Mouse (Mus musculus): Measurements from ENCODE around the gene Abtb1. TPM values are rescaled to one million over a fixed set of nuclear protein-coding genes. Genes with fewer than 3 reads are reported as not detected.

Abtb1 gene
- polyA plus RNA-seq (2014; fragmentation: Nextera tagmentation; extraction: Ambion mirVana) = 20.9 and 22.3 TPM in 2 replicates

- peak within 1 kb of the TSS; percentile 96 for H3K4me2 ChIP-seq (ENCODE audit: low read length)
- peak within 1 kb of the TSS; percentile 73 to 88 for H3K27ac ChIP-seq (replicated peaks in 1 of 2; ENCODE audit: control insufficient read depth in 1 of 2, insufficient read depth in 1 of 2, low read depth in 2 of 2, low read length in 2 of 2)
- H3K9ac ChIP-seq (ENCODE audit: low read length) = peak within 1 kb of the TSS; percentile 91
- H3K4me3 ChIP-seq (ENCODE audit: control insufficient read depth in 1 of 2, insufficient read depth in 1 of 2, low read depth in 1 of 2, low read length in 2 of 2) = peak within 1 kb of the TSS; percentile 79 to 84
- no peaks in the 10 kb centered on the region for H3K9me3 ChIP-seq (ENCODE audit: control insufficient read depth, low read length)
- under 1% methylated on average over 72 of the region's 72 CpGs for WGBS
- no peaks in the 10 kb centered on the region for H3K27me3 ChIP-seq (ENCODE audit: control insufficient read depth, insufficient read depth, low read length)
- peaks cover 12 to 19% of the 10 kb centered on the region in 2 experiments for H3K4me1 ChIP-seq (ENCODE audit: control insufficient read depth in 2 of 2, insufficient read depth in 2 of 2, low read length in 2 of 2)
- peak; percentile 96 for ATAC-seq (ENCODE audit: insufficient number of reproducible peaks, insufficient read depth, low FRiP score, low read depth)
- H3K36me3 ChIP-seq (ENCODE audit: control insufficient read depth, insufficient read depth, low read length) = peaks cover 32% of the 10 kb centered on the region
Observed at GRCm38 (mm10) chr6:88841781-88842689, at the start of gene Abtb1. Gene Abtb1, minus strand, starts transcription at chr6:88841984.

GRCm38 (mm10) chr6:88890832-88891231 is 49.0 kb upstream of the Abtb1 start:
- H3K9ac ChIP-seq (ENCODE audit: low read length) = no peak overlapping the region
- H3K36me3 ChIP-seq (ENCODE audit: control insufficient read depth, insufficient read depth, low read length) = peaks cover 100% of the 10 kb centered on the region
- no peaks in the 10 kb centered on the region for H3K9me3 ChIP-seq (ENCODE audit: control insufficient read depth, low read length)
- H3K4me1 ChIP-seq (ENCODE audit: control insufficient read depth in 2 of 2, insufficient read depth in 2 of 2, low read length in 2 of 2) = no peaks in the 10 kb centered on the region
- ATAC-seq (ENCODE audit: insufficient number of reproducible peaks, insufficient read depth, low FRiP score, low read depth) = no peak
- H3K4me2 ChIP-seq (ENCODE audit: low read length) = no peak overlapping the region
- H3K27me3 ChIP-seq (ENCODE audit: control insufficient read depth, insufficient read depth, low read length) = no peaks in the 10 kb centered on the region
- H3K4me3 ChIP-seq (ENCODE audit: control insufficient read depth in 1 of 2, insufficient read depth in 1 of 2, low read depth in 1 of 2, low read length in 2 of 2) = no peak overlapping the region
- WGBS = 85% methylated on average over 7 of the region's 7 CpGs
- H3K27ac ChIP-seq (replicated peaks in 1 of 2; ENCODE audit: control insufficient read depth in 1 of 2, insufficient read depth in 1 of 2, low read depth in 2 of 2, low read length in 2 of 2) = no peak overlapping the region

GRCm38 (mm10) chr6:88889410-88890042 is 47.7 kb upstream of the Abtb1 start:
- no peak for ATAC-seq (ENCODE audit: insufficient number of reproducible peaks, insufficient read depth, low FRiP score, low read depth)
- Histone ChIP-seq H3K27ac (replicated peaks in 1 of 2; ENCODE audit: control insufficient read depth in 1 of 2, insufficient read depth in 1 of 2, low read depth in 2 of 2, low read length in 2 of 2) (no peak overlapping the region), H3K9ac (ENCODE audit: low read length) (no peak overlapping the region), H3K36me3 (ENCODE audit: control insufficient read depth, insufficient read depth, low read length) (peaks cover 100% of the 10 kb centered on the region), H3K4me3 (ENCODE audit: control insufficient read depth in 1 of 2, insufficient read depth in 1 of 2, low read depth in 1 of 2, low read length in 2 of 2) (no peak overlapping the region), H3K4me1 (ENCODE audit: control insufficient read depth in 2 of 2, insufficient read depth in 2 of 2, low read length in 2 of 2) (no peaks in the 10 kb centered on the region), H3K9me3 (ENCODE audit: control insufficient read depth, low read length) (no peaks in the 10 kb centered on the region), H3K4me2 (ENCODE audit: low read length) (no peak overlapping the region), H3K27me3 (ENCODE audit: control insufficient read depth, insufficient read depth, low read length) (no peaks in the 10 kb centered on the region)
- 78% methylated on average over 13 of the region's 13 CpGs for WGBS

DNA sequence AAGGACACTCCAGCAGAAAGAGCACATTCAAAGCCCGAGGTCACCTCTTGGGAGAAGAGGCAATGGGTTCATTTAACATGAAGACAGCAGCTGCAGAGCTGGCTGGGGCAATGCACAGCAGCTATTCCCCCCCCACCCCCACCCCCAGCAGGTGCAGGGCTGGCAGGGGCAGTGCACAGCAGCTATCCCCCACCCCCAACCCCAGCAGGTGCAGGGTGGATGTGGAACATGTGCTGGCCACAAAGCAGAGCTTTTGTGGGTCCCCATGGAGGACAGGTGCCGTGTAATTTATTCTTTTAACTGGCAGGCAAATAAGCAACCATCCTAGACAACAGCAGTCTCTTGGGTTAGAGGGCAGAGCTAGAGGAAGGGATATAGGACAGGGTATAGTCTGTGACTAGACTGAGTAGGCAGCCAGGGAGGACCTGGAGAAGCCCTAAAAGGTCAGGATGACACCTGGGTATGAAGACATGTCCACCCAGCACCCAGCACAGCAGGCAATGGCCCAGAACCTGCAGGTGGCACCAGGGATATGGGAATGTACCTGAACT is 44.7 kb upstream of the Abtb1 start:
- Histone ChIP-seq H3K27me3 (ENCODE audit: control insufficient read depth, insufficient read depth, low read length) (no peaks in the 10 kb centered on the region), H3K9ac (ENCODE audit: low read length) (no peak overlapping the region), H3K4me3 (ENCODE audit: control insufficient read depth in 1 of 2, insufficient read depth in 1 of 2, low read depth in 1 of 2, low read length in 2 of 2) (no peak overlapping the region), H3K4me1 (ENCODE audit: control insufficient read depth in 2 of 2, insufficient read depth in 2 of 2, low read length in 2 of 2) (no peaks in the 10 kb centered on the region), H3K9me3 (ENCODE audit: control insufficient read depth, low read length) (no peaks in the 10 kb centered on the region), H3K36me3 (ENCODE audit: control insufficient read depth, insufficient read depth, low read length) (peaks cover 98% of the 10 kb centered on the region), H3K27ac (replicated peaks in 1 of 2; ENCODE audit: control insufficient read depth in 1 of 2, insufficient read depth in 1 of 2, low read depth in 2 of 2, low read length in 2 of 2) (no peak overlapping the region), H3K4me2 (ENCODE audit: low read length) (no peak overlapping the region)
- no peak for ATAC-seq (ENCODE audit: insufficient number of reproducible peaks, insufficient read depth, low FRiP score, low read depth)
- 87% methylated on average over 2 of the region's 2 CpGs for WGBS

DNA sequence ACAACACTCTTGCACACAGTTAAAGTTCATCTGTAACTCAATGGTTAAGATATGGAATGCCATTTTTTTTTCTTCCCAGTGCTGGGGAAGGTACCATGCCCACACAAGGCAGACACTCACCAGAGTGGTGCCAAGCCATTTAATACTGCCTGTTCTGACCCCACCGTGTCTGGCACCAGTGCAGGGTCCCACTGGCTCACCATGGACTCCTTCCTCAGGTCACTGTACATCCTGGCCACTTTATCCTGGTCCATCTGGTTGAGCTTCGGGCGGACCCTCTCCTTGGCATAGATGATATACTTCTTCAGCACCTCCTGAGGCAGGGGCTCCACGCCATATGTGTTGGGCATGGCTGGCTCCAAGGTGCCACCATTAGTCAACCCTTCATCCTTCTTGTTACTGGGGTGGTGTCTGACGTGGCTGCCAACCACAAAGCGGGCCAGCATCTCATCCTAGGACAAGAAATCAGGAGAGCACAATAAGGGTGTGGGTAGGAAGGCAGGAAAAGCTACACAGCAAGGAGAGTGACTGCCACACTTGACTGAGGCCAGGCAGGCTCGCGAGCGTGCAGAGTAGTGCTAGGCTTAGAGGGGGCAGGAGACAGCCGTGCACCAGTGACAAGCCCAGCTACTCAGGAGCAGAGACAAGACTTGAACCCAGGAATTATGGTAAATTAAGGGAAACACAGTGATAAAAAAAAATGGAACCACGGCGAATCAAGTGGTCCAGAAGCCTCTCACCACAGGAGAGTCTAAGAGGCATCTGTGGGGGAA is 44.0 kb upstream of the Abtb1 start:
- Histone ChIP-seq H3K9me3 (ENCODE audit: control insufficient read depth, low read length) (no peaks in the 10 kb centered on the region), H3K4me3 (ENCODE audit: control insufficient read depth in 1 of 2, insufficient read depth in 1 of 2, low read depth in 1 of 2, low read length in 2 of 2) (no peak overlapping the region), H3K27ac (replicated peaks in 1 of 2; ENCODE audit: control insufficient read depth in 1 of 2, insufficient read depth in 1 of 2, low read depth in 2 of 2, low read length in 2 of 2) (no peak overlapping the region), H3K27me3 (ENCODE audit: control insufficient read depth, insufficient read depth, low read length) (no peaks in the 10 kb centered on the region), H3K36me3 (ENCODE audit: control insufficient read depth, insufficient read depth, low read length) (peaks cover 96% of the 10 kb centered on the region), H3K4me1 (ENCODE audit: control insufficient read depth in 2 of 2, insufficient read depth in 2 of 2, low read length in 2 of 2) (no peaks in the 10 kb centered on the region), H3K9ac (ENCODE audit: low read length) (no peak overlapping the region), H3K4me2 (ENCODE audit: low read length) (no peak overlapping the region)
- ATAC-seq (ENCODE audit: insufficient number of reproducible peaks, insufficient read depth, low FRiP score, low read depth) = no peak
- 93% methylated on average over 12 of the region's 12 CpGs for WGBS

GRCm38 (mm10) chr6:88884690-88885089 is 42.9 kb upstream of the Abtb1 start:
- no peak overlapping the region for H3K27ac ChIP-seq (replicated peaks in 1 of 2; ENCODE audit: control insufficient read depth in 1 of 2, insufficient read depth in 1 of 2, low read depth in 2 of 2, low read length in 2 of 2)
- peaks cover 89% of the 10 kb centered on the region for H3K36me3 ChIP-seq (ENCODE audit: control insufficient read depth, insufficient read depth, low read length)
- no peak overlapping the region for H3K9ac ChIP-seq (ENCODE audit: low read length)
- H3K4me2 ChIP-seq (ENCODE audit: low read length) = no peak overlapping the region
- 93% methylated on average over 17 of the region's 17 CpGs for WGBS
- no peak overlapping the region for H3K4me3 ChIP-seq (ENCODE audit: control insufficient read depth in 1 of 2, insufficient read depth in 1 of 2, low read depth in 1 of 2, low read length in 2 of 2)
- no peaks in the 10 kb centered on the region for H3K4me1 ChIP-seq (ENCODE audit: control insufficient read depth in 2 of 2, insufficient read depth in 2 of 2, low read length in 2 of 2)
- no peaks in the 10 kb centered on the region for H3K27me3 ChIP-seq (ENCODE audit: control insufficient read depth, insufficient read depth, low read length)
- no peaks in the 10 kb centered on the region for H3K9me3 ChIP-seq (ENCODE audit: control insufficient read depth, low read length)
- ATAC-seq (ENCODE audit: insufficient number of reproducible peaks, insufficient read depth, low FRiP score, low read depth) = no peak

DNA sequence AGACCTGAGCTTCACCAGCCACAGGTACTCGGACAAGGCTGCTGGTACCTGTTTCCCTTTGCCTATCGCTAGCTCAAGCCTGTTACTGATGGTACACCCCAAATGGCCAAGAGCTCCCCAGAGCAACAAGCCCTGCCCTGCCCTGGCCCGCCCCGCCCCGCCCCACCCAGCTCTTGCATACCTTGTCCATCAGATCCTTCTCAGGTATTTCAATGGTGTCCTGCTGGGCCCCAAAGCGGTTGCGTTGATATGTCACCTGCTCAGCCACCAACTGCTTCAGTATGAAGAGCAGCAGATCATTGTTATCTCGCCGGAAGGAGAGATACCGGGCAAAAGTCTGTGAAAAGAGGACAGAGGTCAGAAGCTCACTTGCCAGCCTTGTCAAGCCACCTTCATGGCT is 42.4 kb upstream of the Abtb1 start:
- WGBS = 86% methylated on average over 10 of the region's 10 CpGs

More for the DNA sequence above, 42.4 kb upstream of the Abtb1 start:
- Histone ChIP-seq H3K4me1 (ENCODE audit: control insufficient read depth in 2 of 2, insufficient read depth in 2 of 2, low read length in 2 of 2) (no peaks in the 10 kb centered on the region), H3K27ac (replicated peaks in 1 of 2; ENCODE audit: control insufficient read depth in 1 of 2, insufficient read depth in 1 of 2, low read depth in 2 of 2, low read length in 2 of 2) (no peak overlapping the region), H3K36me3 (ENCODE audit: control insufficient read depth, insufficient read depth, low read length) (peaks cover 84% of the 10 kb centered on the region), H3K9me3 (ENCODE audit: control insufficient read depth, low read length) (no peaks in the 10 kb centered on the region), H3K9ac (ENCODE audit: low read length) (no peak overlapping the region), H3K27me3 (ENCODE audit: control insufficient read depth, insufficient read depth, low read length) (no peaks in the 10 kb centered on the region), H3K4me2 (ENCODE audit: low read length) (no peak overlapping the region), H3K4me3 (ENCODE audit: control insufficient read depth in 1 of 2, insufficient read depth in 1 of 2, low read depth in 1 of 2, low read length in 2 of 2) (no peak overlapping the region)
- ATAC-seq (ENCODE audit: insufficient number of reproducible peaks, insufficient read depth, low FRiP score, low read depth) = no peak

Measured in heart, embryonic 14.5 days (tissue).